Mouse (Mus musculus): ENCODE results near the gene Ifi35. TPM values are rescaled to one million over a fixed set of nuclear protein-coding genes. Genes with fewer than 3 reads are reported as not detected.
"Not testable (repeated sequence)": the region's sequence is repeated elsewhere in the genome, so short reads cannot be mapped to it uniquely, and the experiment has no call there.

Ifi35 gene
- polyA plus RNA-seq, 1 experiment from 2014 or later, result 4.3 TPM

DNA sequence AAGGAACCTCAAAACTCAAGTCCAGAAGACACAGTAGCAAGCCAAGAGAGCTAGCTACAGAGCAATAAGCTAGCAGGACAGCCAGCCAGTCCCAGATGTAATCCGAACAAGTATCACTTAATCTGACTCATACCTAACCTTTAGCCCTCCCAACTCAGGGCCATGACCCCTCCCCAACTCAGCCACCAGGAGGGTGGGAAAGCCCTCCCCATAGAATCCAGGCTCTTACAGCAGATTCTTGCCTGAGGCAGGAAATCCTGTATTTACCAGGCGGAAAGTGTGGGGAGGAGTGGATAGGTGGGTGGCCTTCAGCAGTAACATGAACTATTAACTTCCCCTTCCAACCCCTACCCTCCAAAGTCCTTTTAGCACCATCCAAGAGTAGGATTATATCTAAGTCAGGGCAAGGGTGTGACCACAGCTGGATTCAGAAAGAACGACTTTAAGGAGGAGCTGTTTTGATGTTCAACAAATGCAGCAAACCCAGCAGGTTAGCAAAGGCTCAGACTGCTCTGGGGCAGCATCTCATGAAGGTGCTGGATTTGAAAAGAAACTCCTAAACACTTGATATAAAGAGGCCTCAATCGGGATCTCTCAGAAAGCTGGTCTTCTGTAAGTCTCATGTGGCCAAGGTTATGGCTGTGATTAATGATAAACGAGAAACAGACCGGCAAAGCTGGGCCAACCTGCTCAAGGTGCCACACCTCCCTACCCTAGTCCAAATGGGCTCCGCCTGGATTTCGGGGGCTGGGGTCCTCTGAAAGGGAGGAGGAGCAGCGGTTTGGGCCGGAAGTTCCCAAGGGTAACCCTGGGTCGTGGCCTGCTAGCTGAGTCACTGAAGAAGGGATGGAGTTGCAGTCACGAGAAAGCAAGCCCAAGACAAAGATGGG, 16.2 kb downstream of the Ifi35 start, which contains the start of gene Rnd2:
TSS of gene Rnd2 (plus strand) at position 789 of the 890 bp plus-strand sequence.
- peak within 1 kb of the TSS; percentile 71 for H3K4me2 ChIP-seq
- H3K4me1 ChIP-seq (replicated peaks), result peaks cover 56% of the 10 kb centered on the region
- ATAC-seq (ENCODE audit: low FRiP score, low read depth), result peak; percentile 1; the same call in 1 of the 2 replicates
- H3K27me3 ChIP-seq, result no peaks in the 10 kb centered on the region
- H3K9ac ChIP-seq, result peak within 1 kb of the TSS; percentile 96
- H3K27ac ChIP-seq (replicated peaks), result peak within 1 kb of the TSS; percentile 96
- 10% methylated on average over 12 of the region's 12 CpGs for WGBS
- H3K4me3 ChIP-seq, result peak within 1 kb of the TSS; percentile 95
- H3K36me3 ChIP-seq, result peaks cover 30% of the 10 kb centered on the region
- no peaks in the 10 kb centered on the region for H3K9me3 ChIP-seq

DNA sequence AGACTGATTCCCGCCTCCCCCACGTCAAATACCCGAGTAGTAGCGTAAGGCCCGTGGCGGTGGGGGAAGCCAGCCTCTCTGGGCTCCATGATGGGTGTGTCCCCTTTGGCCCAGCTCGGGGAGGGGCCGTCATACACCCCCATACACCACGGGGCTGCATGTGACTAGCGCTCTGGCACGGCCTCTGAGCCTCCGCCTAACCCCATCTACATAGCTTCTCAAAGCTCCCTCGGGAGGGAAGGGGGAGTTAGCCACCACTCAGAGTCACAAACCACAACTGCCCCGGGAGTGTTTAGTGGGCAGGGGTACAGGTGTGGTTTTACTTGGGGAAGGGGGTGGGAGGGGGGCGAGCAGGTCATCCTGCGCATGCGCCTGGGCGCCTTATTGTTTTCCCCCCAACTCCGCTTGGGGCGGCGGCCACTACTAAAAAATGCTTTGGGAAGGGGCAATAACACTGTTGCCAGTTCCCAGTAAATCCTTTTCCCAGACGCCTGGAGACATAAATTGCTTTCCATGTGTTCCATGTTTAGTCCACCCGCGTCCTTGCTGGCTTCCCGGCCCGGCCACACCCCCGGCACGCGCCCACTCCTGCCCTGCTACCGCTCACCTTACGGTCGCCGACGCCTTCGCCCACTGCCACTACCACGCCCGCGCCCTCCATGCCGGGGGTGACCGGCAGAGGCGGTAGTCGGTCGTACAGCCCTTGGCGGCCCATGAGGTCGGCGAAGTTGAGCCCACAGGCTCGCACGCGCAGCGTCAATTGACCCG, 17.1 kb downstream of the Ifi35 start:
- Histone ChIP-seq H3K4me2 (peak overlapping the region; percentile 71), H3K4me3 (peak overlapping the region; percentile 95), H3K36me3 (peaks cover 21% of the 10 kb centered on the region), H3K27me3 (no peaks in the 10 kb centered on the region), H3K9ac (peak overlapping the region; percentile 96), H3K9me3 (no peaks in the 10 kb centered on the region), H3K4me1 (replicated peaks) (peaks cover 62% of the 10 kb centered on the region), H3K27ac (replicated peaks) (peak overlapping the region; percentile 96)
- peak; percentile 43 for ATAC-seq (ENCODE audit: low FRiP score, low read depth)
- under 1% methylated on average over 51 of the region's 51 CpGs for WGBS

DNA sequence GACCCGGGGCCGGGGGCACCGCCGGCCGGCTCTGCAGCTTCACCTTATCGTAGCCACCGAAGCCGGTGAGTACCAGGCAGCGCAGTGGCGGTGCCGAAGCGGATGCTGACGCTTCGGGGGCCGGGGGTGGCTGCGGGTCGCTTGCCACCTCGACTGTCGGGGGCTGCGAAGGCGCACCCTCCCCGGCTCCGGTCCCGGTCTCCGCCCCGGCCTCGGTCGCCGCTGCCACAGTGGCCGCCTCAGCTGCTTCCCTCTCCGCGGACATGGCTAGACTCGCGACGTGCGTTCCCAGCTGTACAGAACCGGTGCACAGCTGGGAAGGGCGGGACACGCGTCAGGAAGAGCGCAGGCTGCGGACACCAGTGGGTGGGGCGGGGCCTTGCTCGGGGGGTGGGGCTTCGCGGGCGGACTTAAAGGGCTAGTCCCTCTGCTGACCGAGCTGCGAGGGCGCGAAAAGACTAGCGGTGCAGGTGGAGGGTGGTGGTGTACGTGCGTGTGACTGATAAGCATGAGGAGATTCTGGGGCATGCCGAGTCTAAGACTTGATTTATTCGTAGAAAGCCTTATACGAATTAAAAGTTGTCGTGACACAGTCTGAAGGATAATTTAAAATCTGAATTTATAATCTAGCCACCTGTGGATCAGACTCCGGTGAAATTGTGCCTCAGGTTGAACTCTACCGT, 17.8 kb downstream of the Ifi35 start, which contains the start of gene Vat1:
TSS of gene Vat1 (minus strand) at position 362 of the 683 bp plus-strand sequence.
- WGBS, result under 1% methylated on average over 60 of the region's 60 CpGs
- H3K4me2 ChIP-seq, result peak within 1 kb of the TSS; percentile 81

DNA sequence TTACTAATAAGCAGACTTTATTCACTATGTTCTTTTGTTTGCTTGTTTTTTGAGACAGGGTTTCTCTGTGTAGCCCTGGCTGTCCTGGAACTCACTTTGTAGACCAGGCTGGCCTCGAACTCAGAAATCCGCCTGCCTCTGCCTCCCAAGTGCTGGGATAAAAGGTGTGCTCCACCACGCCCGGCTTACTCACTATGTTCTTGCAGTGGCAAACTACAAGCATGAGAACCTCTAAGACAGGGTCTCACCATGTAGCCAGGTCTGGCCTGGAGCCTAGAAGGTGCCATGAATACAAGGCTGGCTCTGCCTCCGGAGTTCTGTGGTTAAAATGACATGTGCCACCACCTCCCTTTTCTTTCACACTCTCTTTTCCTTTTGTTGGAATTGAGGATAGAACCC, 18.3 kb downstream of the Ifi35 start:
- not testable (repeated sequence) for ATAC-seq (ENCODE audit: low FRiP score, low read depth); H3K27ac ChIP-seq (replicated peaks); H3K27me3 ChIP-seq; H3K36me3 ChIP-seq; H3K9ac ChIP-seq; H3K9me3 ChIP-seq
- Histone ChIP-seq H3K4me1 (replicated peaks) (peaks cover 65% of the 10 kb centered on the region), H3K4me2 (peak overlapping the region; percentile 71), H3K4me3 (peak overlapping the region; percentile 95)
- 54% methylated on average over 5 of the region's 5 CpGs for WGBS

More for the DNA sequence above, 17.8 kb downstream of the Ifi35 start, which contains the start of gene Vat1:
- Histone ChIP-seq H3K27ac (replicated peaks) (peak within 1 kb of the TSS; percentile 96), H3K27me3 (no peaks in the 10 kb centered on the region), H3K4me1 (replicated peaks) (peaks cover 65% of the 10 kb centered on the region), H3K4me3 (peak within 1 kb of the TSS; percentile 95), H3K9ac (peak within 1 kb of the TSS; percentile 96), H3K9me3 (no peaks in the 10 kb centered on the region), H3K36me3 (peaks cover 15% of the 10 kb centered on the region)
- ATAC-seq (ENCODE audit: low FRiP score, low read depth), result peak; percentile 75

DNA sequence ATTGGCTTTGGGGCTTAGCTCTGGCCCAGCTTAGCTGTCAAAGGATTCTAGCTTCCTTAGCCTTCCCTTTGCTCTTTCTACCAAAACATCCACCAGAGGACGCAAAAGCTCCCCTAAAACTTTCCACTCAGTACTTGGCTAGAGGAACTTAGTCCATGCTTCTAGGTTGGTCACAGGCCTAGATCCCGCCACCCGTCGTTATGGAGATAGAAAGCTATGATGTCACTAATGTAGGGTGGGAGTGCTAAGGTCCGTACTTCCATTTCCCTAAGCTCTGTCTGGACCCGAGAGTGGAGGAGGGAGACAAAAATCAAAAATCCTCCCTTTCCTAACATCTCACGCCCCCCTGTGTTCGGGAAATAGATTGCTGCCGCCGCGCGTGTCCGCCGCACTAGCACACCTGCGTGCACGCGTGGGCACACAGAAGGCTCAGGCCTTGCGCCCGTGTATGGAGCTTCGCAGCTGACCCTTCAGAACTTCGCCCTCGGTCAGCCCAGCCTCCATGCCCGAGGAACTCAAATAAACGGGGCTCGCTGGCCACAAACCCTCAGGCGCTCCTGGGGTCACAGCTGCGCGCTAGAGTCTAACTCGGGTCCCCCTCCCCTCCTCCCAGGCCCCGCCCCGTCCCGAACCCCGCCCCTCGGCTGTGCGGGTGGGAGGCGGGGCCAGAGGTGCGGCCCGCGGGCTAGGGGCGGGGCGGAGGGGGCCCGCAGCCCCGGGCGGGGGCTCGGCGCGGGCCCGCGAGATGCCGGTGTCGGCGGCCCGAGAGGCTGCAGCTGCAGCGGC, 19.5 kb downstream of the Ifi35 start:
- H3K4me2 ChIP-seq, result peak overlapping the region; percentile 81
- peak overlapping the region; percentile 85 for H3K9ac ChIP-seq
- peak overlapping the region; percentile 86 for H3K27ac ChIP-seq (replicated peaks)
- peak overlapping the region; percentile 95 for H3K4me3 ChIP-seq
- under 1% methylated on average over 42 of the region's 54 CpGs for WGBS
- no peaks in the 10 kb centered on the region; the same call in 1 of the 2 replicates for H3K36me3 ChIP-seq
- H3K9me3 ChIP-seq, result no peaks in the 10 kb centered on the region
- peak; percentile 56 for ATAC-seq (ENCODE audit: low FRiP score, low read depth)
- H3K4me1 ChIP-seq (replicated peaks), result peaks cover 62% of the 10 kb centered on the region
- H3K27me3 ChIP-seq, result no peaks in the 10 kb centered on the region

DNA sequence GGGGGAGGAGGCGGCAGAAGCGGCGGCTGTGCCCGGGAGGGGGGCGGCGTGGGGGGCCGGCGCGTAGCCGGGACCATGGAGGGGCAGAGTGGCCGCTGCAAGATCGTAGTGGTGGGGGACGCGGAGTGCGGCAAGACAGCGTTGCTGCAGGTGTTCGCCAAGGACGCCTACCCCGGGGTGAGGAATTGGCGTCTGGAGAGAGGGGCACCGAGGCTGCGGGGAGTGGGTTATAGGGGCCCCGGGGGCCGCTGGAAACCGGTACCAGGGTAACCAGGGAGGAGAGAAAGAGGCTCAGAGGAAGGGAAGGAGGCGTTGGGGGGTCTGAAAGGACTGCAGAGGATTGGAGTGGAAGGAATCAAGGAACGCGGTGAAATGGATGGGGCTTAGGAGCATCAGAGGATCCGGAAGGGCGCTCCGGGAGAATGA, 20.1 kb downstream of the Ifi35 start:
- Histone ChIP-seq H3K4me3 (peak overlapping the region; percentile 95), H3K27me3 (no peaks in the 10 kb centered on the region), H3K27ac (replicated peaks) (peak overlapping the region; percentile 86), H3K9me3 (no peaks in the 10 kb centered on the region), H3K9ac (peak overlapping the region; percentile 85), H3K4me1 (replicated peaks) (peaks cover 56% of the 10 kb centered on the region), H3K36me3 (no peaks in the 10 kb centered on the region; the same call in 1 of the 2 replicates), H3K4me2 (peak overlapping the region; percentile 81)
- ATAC-seq (ENCODE audit: low FRiP score, low read depth), result peak; percentile 28
- WGBS, result under 1% methylated on average over 28 of the region's 31 CpGs

DNA sequence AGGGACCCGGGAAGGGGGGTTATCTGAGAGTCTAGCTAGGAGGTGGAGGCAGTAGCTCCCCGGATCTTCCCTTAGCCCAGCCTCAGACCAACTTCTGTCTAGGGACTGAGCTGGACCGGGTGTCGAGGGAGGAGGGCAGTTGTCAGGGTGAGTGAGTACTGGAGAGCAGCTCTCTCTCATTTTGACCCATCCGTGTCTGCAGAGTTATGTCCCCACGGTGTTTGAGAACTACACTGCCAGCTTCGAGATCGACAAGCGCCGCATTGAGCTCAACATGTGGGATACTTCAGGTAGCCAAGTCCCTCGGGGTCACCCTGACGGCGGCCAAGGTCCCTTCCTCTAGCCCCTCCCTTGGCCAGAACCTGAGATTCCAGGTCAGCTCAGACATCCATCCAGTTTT, 20.5 kb downstream of the Ifi35 start:
- peak overlapping the region; percentile 81 for H3K4me2 ChIP-seq
- peak overlapping the region; percentile 85 for H3K9ac ChIP-seq
- WGBS, result 3% methylated on average over 13 of the region's 13 CpGs
- no peak for ATAC-seq (ENCODE audit: low FRiP score, low read depth)
- H3K4me3 ChIP-seq, result peak overlapping the region; percentile 95
- no peaks in the 10 kb centered on the region for H3K9me3 ChIP-seq
- H3K36me3 ChIP-seq, result no peaks in the 10 kb centered on the region; the same call in 1 of the 2 replicates
- peak overlapping the region; percentile 86 for H3K27ac ChIP-seq (replicated peaks)
- H3K4me1 ChIP-seq (replicated peaks), result peaks cover 51% of the 10 kb centered on the region
- H3K27me3 ChIP-seq, result no peaks in the 10 kb centered on the region

DNA sequence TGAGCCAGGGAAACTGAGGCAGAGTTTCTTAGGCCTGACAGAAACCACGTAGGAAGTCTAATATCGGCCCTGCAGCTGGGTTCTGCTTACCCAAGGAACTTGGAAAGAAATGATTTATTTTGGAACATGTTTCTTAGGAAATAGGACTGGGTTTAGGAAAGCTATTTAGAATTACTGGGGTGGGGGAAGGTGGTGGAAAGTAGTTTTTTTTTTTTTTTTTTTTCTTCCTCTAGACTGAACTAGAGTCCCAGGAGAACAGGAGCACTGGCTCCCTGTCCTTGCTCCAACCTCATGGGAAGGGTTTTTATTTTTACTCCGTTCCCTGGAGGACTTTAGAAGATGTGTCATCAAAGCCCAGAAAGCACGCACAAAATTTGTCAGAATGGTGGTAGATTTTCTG, 20.9 kb downstream of the Ifi35 start:
- 52% methylated on average over 4 of the region's 4 CpGs for WGBS
- no peak for ATAC-seq (ENCODE audit: low FRiP score, low read depth)
- peaks cover 48% of the 10 kb centered on the region for H3K4me1 ChIP-seq (replicated peaks)
- H3K4me2 ChIP-seq, result peak overlapping the region; percentile 81
- H3K27me3 ChIP-seq, result no peaks in the 10 kb centered on the region
- H3K36me3 ChIP-seq, result no peaks in the 10 kb centered on the region; the same call in 1 of the 2 replicates
- no peak overlapping the region for H3K27ac ChIP-seq (replicated peaks)
- peak overlapping the region; percentile 85; the same call in 1 of the 2 replicates for H3K9ac ChIP-seq
- peak overlapping the region; percentile 95 for H3K4me3 ChIP-seq
- no peaks in the 10 kb centered on the region for H3K9me3 ChIP-seq

DNA sequence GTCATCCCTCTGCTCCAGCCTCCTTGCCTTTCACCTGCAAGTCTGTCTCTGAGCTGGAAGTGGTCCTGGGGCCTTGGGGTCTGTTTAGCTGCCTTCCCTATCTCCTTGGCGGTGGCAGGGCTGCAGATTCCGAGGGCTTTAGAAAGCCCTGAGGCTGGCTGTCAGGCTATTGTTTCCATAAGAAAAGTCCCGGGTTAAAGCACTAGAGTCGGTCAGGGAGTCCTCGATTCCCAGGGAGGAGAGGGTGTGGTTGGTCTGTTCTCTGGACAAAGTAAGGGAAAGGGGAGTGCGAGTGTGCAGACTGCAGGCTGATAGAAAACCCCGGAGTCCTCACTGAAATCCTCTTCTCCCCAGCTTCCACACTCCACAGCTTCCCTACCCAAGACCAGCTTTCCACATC, 22.0 kb downstream of the Ifi35 start:
- no peaks in the 10 kb centered on the region for H3K9me3 ChIP-seq
- peaks cover 42% of the 10 kb centered on the region for H3K4me1 ChIP-seq (replicated peaks)
- no peak overlapping the region for H3K9ac ChIP-seq
- H3K36me3 ChIP-seq, result no peaks in the 10 kb centered on the region; the same call in 1 of the 2 replicates
- no peak overlapping the region for H3K27ac ChIP-seq (replicated peaks)
- no peak for ATAC-seq (ENCODE audit: low FRiP score, low read depth)
- H3K4me3 ChIP-seq, result 0 out of 2 replicates have a peak overlapping the region, but pooled peaks have one; percentile 2
- H3K27me3 ChIP-seq, result no peaks in the 10 kb centered on the region
- 9% methylated on average over 7 of the region's 7 CpGs for WGBS
- H3K4me2 ChIP-seq, result peak overlapping the region; percentile 29

DNA sequence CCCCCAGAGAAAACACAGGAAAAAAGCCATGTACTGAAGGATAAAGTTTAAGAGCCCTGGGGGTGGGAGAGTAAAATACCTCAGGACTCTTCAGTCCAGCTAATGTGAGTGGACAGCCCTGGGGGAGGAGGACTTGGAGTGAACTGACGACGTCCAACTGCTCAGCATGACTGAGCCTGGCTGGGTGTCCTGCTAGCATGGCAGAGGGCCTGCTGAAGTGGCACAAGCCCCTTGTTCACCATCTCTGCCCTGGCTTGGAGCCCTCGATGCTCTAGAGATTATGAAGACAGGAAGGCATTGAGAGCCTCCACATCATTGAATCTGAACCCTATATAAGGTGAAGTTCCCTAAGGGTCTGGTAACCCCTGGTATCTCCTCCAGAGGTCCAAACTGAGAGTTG, 23.7 kb downstream of the Ifi35 start:
- H3K27ac ChIP-seq (replicated peaks), result no peak overlapping the region
- no peak for ATAC-seq (ENCODE audit: low FRiP score, low read depth)
- H3K9me3 ChIP-seq, result no peaks in the 10 kb centered on the region
- H3K9ac ChIP-seq, result no peak overlapping the region
- H3K4me2 ChIP-seq, result no peak overlapping the region
- 45% methylated on average over 3 of the region's 3 CpGs for WGBS
- H3K4me1 ChIP-seq (replicated peaks), result peaks cover 34% of the 10 kb centered on the region
- H3K27me3 ChIP-seq, result no peaks in the 10 kb centered on the region
- H3K36me3 ChIP-seq, result no peaks in the 10 kb centered on the region; the same call in 1 of the 2 replicates
- no peak overlapping the region for H3K4me3 ChIP-seq

DNA sequence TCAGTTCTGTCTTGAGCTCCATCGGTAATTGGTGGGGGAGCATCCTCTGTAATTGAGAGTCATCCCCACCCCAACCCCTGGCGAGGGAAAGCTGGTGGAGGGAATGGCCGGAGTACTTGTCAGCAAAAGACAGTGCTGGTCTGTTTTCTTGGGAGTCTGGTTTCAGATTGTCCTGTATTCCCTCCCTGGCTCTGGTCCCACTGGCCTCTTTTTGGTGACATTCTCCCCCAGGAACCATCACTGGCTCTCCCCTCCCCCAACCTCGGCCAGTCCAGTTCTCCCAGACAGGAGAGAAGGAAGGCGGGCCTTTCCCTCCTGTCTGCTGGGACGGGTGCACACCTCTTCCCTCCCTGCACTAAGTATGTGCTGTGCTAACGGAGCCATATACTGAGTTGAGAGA, 24.1 kb downstream of the Ifi35 start:
- no peaks in the 10 kb centered on the region for H3K9me3 ChIP-seq
- no peak overlapping the region for H3K27ac ChIP-seq (replicated peaks)
- peaks cover 34% of the 10 kb centered on the region for H3K4me1 ChIP-seq (replicated peaks)
- H3K4me2 ChIP-seq, result no peak overlapping the region
- H3K36me3 ChIP-seq, result no peaks in the 10 kb centered on the region; the same call in 1 of the 2 replicates
- WGBS, result 46% methylated on average over 7 of the region's 7 CpGs
- H3K27me3 ChIP-seq, result no peaks in the 10 kb centered on the region
- ATAC-seq (ENCODE audit: low FRiP score, low read depth), result no peak
- no peak overlapping the region for H3K9ac ChIP-seq
- H3K4me3 ChIP-seq, result no peak overlapping the region
